Mouse (Mus musculus): ENCODE measurements at regions not wholly inside any gene's neighbourhood (a gene's known extent, or its start where the extent isn't known, plus 50 kb on each side); places are given as distances from the start of the nearest gene placed in this dataset.

DNA sequence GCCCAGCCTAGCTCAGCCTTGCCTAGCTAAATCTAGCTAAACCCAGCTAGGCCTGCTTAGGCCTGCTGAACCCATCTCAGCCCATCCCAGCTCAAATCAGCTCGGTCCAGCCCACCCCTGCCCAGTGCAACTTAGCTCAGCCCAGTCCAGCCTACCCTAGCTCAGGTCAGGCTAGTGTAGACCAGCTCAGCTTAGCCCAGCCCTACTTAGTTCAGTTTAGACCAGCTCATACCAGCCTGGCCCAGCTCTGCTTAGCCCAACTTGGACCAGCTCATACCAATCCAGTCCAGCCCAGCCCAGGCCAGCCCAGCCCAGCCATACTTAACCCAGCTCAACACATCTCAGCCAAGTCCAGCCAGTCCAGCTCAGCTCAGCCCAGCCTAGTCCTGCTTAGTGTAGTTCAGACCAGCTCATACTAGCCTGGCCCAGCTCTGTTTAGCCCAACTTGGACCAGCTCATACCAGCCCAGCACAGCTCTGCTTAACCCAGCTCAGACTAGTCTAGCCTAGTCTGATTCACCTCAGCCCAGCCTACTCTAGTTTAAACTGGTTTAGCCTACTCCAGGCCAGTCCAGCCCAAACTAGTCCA, 90.7 kb downstream of the Tmem121 start:
- TF ChIP-seq CTCF (IDR thresholded peaks at IDR 0.05; ENCODE audit: low read depth, low read length) (no peak), TAL1 (conservative IDR thresholded peaks at IDR 0.05; ENCODE audit: low read depth, low read length) (no peak), GATA1 (IDR thresholded peaks at IDR 0.05; ENCODE audit: borderline replicate concordance, low read length) (no peak), POLR2AphosphoS5 (IDR thresholded peaks at IDR 0.05; ENCODE audit: insufficient replicate concordance, low read depth, low read length) (no peak)

Data from G1E (cell line).